Mouse (Mus musculus): ENCODE measurements around the gene Glce. TPM values are rescaled to one million over a fixed set of nuclear protein-coding genes. Genes with fewer than 3 reads are reported as not detected.

Gene Glce
- total and polyA plus RNA-seq, 2 experiments: 3.0 to 18.3 TPM

GRCm38 (mm10) chr9:62153263-62153662 lies 30.8 kb upstream of the Glce start:
- peak; percentile 96 for DNase-seq (ENCODE audit: extremely low read depth, low read depth, low spot score)

GRCm38 (mm10) chr9:62152506-62152905 lies 30.1 kb upstream of the Glce start:
- Histone ChIP-seq H3K4me3 (ENCODE audit: insufficient read depth, low read depth, low read length) (no peak overlapping the region), H3K79me2 (ENCODE audit: control insufficient read depth, insufficient read depth, low read length) (no peaks in the 10 kb centered on the region), H3K4me1 (ENCODE audit: control insufficient read depth, insufficient read depth, low read length) (peaks cover 6% of the 10 kb centered on the region), H3K9ac (ENCODE audit: low read depth, low read length) (no peak overlapping the region), H3K36me3 (ENCODE audit: control insufficient read depth, insufficient read depth, low read length) (no peaks in the 10 kb centered on the region), H3K27me3 (ENCODE audit: control insufficient read depth, insufficient read depth, low read length) (no peaks in the 10 kb centered on the region), H3K27ac (replicated peaks; ENCODE audit: insufficient read depth, low read depth, low read length) (peak overlapping the region; percentile 39; the same call in 1 of the 2 replicates)
- 86% methylated on average over 2 of the region's 2 CpGs for WGBS
- TF ChIP-seq CTCF (IDR thresholded peaks at IDR 0.05; ENCODE audit: low read depth, low read length) (no peak), POLR2A (IDR thresholded peaks at IDR 0.05; ENCODE audit: extremely low read depth, insufficient read depth, low read length) (no peak)
- no peak for DNase-seq (ENCODE audit: extremely low read depth, low read depth, low spot score)

More at GRCm38 (mm10) chr9:62153263-62153662, 30.8 kb upstream of the Glce start:
- TF ChIP-seq CTCF (IDR thresholded peaks at IDR 0.05; ENCODE audit: low read depth, low read length) (no peak), POLR2A (IDR thresholded peaks at IDR 0.05; ENCODE audit: extremely low read depth, insufficient read depth, low read length) (no peak)
- Histone ChIP-seq H3K36me3 (ENCODE audit: control insufficient read depth, insufficient read depth, low read length) (no peaks in the 10 kb centered on the region), H3K27me3 (ENCODE audit: control insufficient read depth, insufficient read depth, low read length) (no peaks in the 10 kb centered on the region), H3K4me3 (ENCODE audit: insufficient read depth, low read depth, low read length) (peak overlapping the region; percentile 26), H3K9ac (ENCODE audit: low read depth, low read length) (peak overlapping the region; percentile 39; the same call in 1 of the 2 replicates), H3K4me1 (ENCODE audit: control insufficient read depth, insufficient read depth, low read length) (peaks cover 6% of the 10 kb centered on the region), H3K79me2 (ENCODE audit: control insufficient read depth, insufficient read depth, low read length) (no peaks in the 10 kb centered on the region), H3K27ac (replicated peaks; ENCODE audit: insufficient read depth, low read depth, low read length) (peak overlapping the region; percentile 39)
- 24% methylated on average over 7 of the region's 7 CpGs for WGBS

GRCm38 (mm10) chr9:62145198-62145597 lies 22.7 kb upstream of the Glce start:
- H3K4me3 ChIP-seq (ENCODE audit: insufficient read depth, low read depth, low read length): no peak overlapping the region
- no peaks in the 10 kb centered on the region for H3K36me3 ChIP-seq (ENCODE audit: control insufficient read depth, insufficient read depth, low read length)
- H3K27ac ChIP-seq (replicated peaks; ENCODE audit: insufficient read depth, low read depth, low read length): no peak overlapping the region
- H3K9ac ChIP-seq (ENCODE audit: low read depth, low read length): no peak overlapping the region
- peak; percentile 96 for DNase-seq (ENCODE audit: extremely low read depth, low read depth, low spot score)
- H3K79me2 ChIP-seq (ENCODE audit: control insufficient read depth, insufficient read depth, low read length): no peaks in the 10 kb centered on the region
- no peak for TF ChIP-seq CTCF (IDR thresholded peaks at IDR 0.05; ENCODE audit: low read depth, low read length)
- no peak for TF ChIP-seq POLR2A (IDR thresholded peaks at IDR 0.05; ENCODE audit: extremely low read depth, insufficient read depth, low read length)
- peaks cover 12% of the 10 kb centered on the region for H3K4me1 ChIP-seq (ENCODE audit: control insufficient read depth, insufficient read depth, low read length)
- H3K27me3 ChIP-seq (ENCODE audit: control insufficient read depth, insufficient read depth, low read length): no peaks in the 10 kb centered on the region
- WGBS: 31% methylated on average over 2 of the region's 2 CpGs

GRCm38 (mm10) chr9:62143428-62143827 lies 21.0 kb upstream of the Glce start:
- Histone ChIP-seq H3K4me1 (ENCODE audit: control insufficient read depth, insufficient read depth, low read length) (peaks cover 12% of the 10 kb centered on the region), H3K4me3 (ENCODE audit: insufficient read depth, low read depth, low read length) (no peak overlapping the region), H3K79me2 (ENCODE audit: control insufficient read depth, insufficient read depth, low read length) (no peaks in the 10 kb centered on the region), H3K36me3 (ENCODE audit: control insufficient read depth, insufficient read depth, low read length) (no peaks in the 10 kb centered on the region), H3K27ac (replicated peaks; ENCODE audit: insufficient read depth, low read depth, low read length) (no peak overlapping the region), H3K27me3 (ENCODE audit: control insufficient read depth, insufficient read depth, low read length) (peaks cover 2% of the 10 kb centered on the region; the same call in 1 of the 2 replicates), H3K9ac (ENCODE audit: low read depth, low read length) (no peak overlapping the region)
- no peak for DNase-seq (ENCODE audit: extremely low read depth, low read depth, low spot score)
- 47% methylated on average over 7 of the region's 7 CpGs for WGBS
- TF ChIP-seq POLR2A (IDR thresholded peaks at IDR 0.05; ENCODE audit: extremely low read depth, insufficient read depth, low read length) (no peak), CTCF (IDR thresholded peaks at IDR 0.05; ENCODE audit: low read depth, low read length) (no peak)

- Histone ChIP-seq H3K4me1 (ENCODE audit: control insufficient read depth, insufficient read depth, low read length) (peaks cover 7% of the 10 kb centered on the region), H3K27ac (replicated peaks; ENCODE audit: insufficient read depth, low read depth, low read length) (no peak overlapping the region), H3K9ac (ENCODE audit: low read depth, low read length) (no peak overlapping the region), H3K27me3 (ENCODE audit: control insufficient read depth, insufficient read depth, low read length) (peaks cover 3% of the 10 kb centered on the region; the same call in 1 of the 2 replicates), H3K79me2 (ENCODE audit: control insufficient read depth, insufficient read depth, low read length) (no peaks in the 10 kb centered on the region), H3K4me3 (ENCODE audit: insufficient read depth, low read depth, low read length) (no peak overlapping the region), H3K36me3 (ENCODE audit: control insufficient read depth, insufficient read depth, low read length) (no peaks in the 10 kb centered on the region)
- 85% methylated on average over 7 of the region's 7 CpGs for WGBS
- DNase-seq (ENCODE audit: extremely low read depth, low read depth, low spot score): no peak
- no peak for TF ChIP-seq CTCF (IDR thresholded peaks at IDR 0.05; ENCODE audit: low read depth, low read length)
- no peak for TF ChIP-seq POLR2A (IDR thresholded peaks at IDR 0.05; ENCODE audit: extremely low read depth, insufficient read depth, low read length)
These were observed 16.6 kb upstream of the Glce start for GRCm38 (mm10) chr9:62139027-62139426.

DNA sequence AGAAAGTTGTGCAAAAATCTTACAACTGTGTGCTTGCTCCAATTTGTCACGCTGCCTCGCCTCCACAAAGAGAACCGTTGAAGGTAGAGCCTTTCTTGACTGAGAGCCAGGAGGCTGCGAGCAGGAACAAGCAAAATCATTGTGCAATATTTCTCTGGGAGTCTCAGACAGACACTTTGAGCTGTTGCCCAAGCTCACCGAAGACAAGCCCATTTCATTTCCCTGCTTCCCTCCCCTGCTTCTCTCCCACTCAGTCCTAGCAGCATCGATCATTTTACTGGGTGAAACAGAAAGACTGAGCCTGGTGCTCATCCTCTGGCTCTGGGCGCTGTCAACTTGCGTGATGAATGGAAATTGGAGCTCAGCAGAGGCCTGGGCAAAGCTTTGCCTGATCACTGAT lies 14.8 kb upstream of the Glce start:
- TF ChIP-seq CTCF (IDR thresholded peaks at IDR 0.05; ENCODE audit: low read depth, low read length): no peak
- no peak for TF ChIP-seq POLR2A (IDR thresholded peaks at IDR 0.05; ENCODE audit: extremely low read depth, insufficient read depth, low read length)
- Histone ChIP-seq H3K27ac (replicated peaks; ENCODE audit: insufficient read depth, low read depth, low read length) (no peak overlapping the region), H3K4me1 (ENCODE audit: control insufficient read depth, insufficient read depth, low read length) (peaks cover 2% of the 10 kb centered on the region), H3K4me3 (ENCODE audit: insufficient read depth, low read depth, low read length) (no peak overlapping the region), H3K36me3 (ENCODE audit: control insufficient read depth, insufficient read depth, low read length) (no peaks in the 10 kb centered on the region), H3K27me3 (ENCODE audit: control insufficient read depth, insufficient read depth, low read length) (peaks cover 3% of the 10 kb centered on the region; the same call in 1 of the 2 replicates), H3K79me2 (ENCODE audit: control insufficient read depth, insufficient read depth, low read length) (no peaks in the 10 kb centered on the region), H3K9ac (ENCODE audit: low read depth, low read length) (no peak overlapping the region)
- peak; percentile 82 for DNase-seq (ENCODE audit: extremely low read depth, low read depth, low spot score)
- WGBS: 24% methylated on average over 8 of the region's 8 CpGs
